In genomic region chr2:172413273-172413672, GRCm38 (mm10) we compare ENCODE assay signal across 15 mouse cellular contexts. TPM values are rescaled to one million over a fixed set of nuclear protein-coding genes. Genes with fewer than 3 reads are reported as not detected.
A peak's percentile ranks its signal among the peaks of the same experiment; 100 is the strongest.
DNase-seq lines count a peak whose midpoint lies in the region; ATAC-seq and TF ChIP-seq lines count a peak whose summit lies in the region.
"Had no signal": no experiment of that assay in that cellular context is flagged by ENCODE, and none has a peak within 500 bp of the region (broad histone marks: within the 10 kb centered on the region; RNA-seq: fewer than 3 reads in every experiment).

No protein-coding gene starts in this region.

- intact Hi-C loops in left cerebral cortex, postnatal 14 days (cut with DNase I): no loop called here

- no peak overlapping the region for H3K4me3 ChIP-seq in heart, embryonic 15.5 days
- no peak overlapping the region for H3K4me3 ChIP-seq in lung, embryonic 14.5 days (ENCODE audit: low read depth, low read length)
- H3K4me3 ChIP-seq in liver, postnatal 0 days (ENCODE audit: low read depth, low read length): no peak overlapping the region
- H3K4me3 ChIP-seq: embryonic facial prominence, embryonic 12.5 days had no signal

- peak; percentile 38; the same call in 1 of the 2 replicates for ATAC-seq in heart, embryonic 15.5 days (replicated peaks; ENCODE audit: insufficient number of reproducible peaks, insufficient read depth, low FRiP score, low read depth)
- ATAC-seq in lung, embryonic 14.5 days (ENCODE audit: insufficient read depth): peak; percentile 41
- peak; percentile 28; the same call in 1 of the 2 replicates for ATAC-seq in liver, postnatal 0 days
- ATAC-seq: CD4-positive, CD25-positive, alpha-beta regulatory T cell, adult 4 months; forebrain, embryonic 16.5 days had no signal

- H3K36me3 ChIP-seq in heart, embryonic 15.5 days: no peaks in the 10 kb centered on the region
- no peaks in the 10 kb centered on the region for H3K36me3 ChIP-seq in lung, embryonic 14.5 days (ENCODE audit: insufficient read depth)
- no peaks in the 10 kb centered on the region for H3K36me3 ChIP-seq in liver, postnatal 0 days (replicated peaks; ENCODE audit: insufficient read depth, low read length)
- H3K36me3 ChIP-seq: embryonic facial prominence, embryonic 12.5 days had no signal

- H3K4me1 ChIP-seq in heart, embryonic 15.5 days (replicated peaks): peaks cover 15% of the 10 kb centered on the region
- peaks cover 18% of the 10 kb centered on the region for H3K4me1 ChIP-seq in lung, embryonic 14.5 days (ENCODE audit: insufficient read depth)
- peaks cover 6% of the 10 kb centered on the region; the same call in 1 of the 2 replicates for H3K4me1 ChIP-seq in liver, postnatal 0 days (ENCODE audit: insufficient read depth)

- TF ChIP-seq EP300 in liver, postnatal 0 days (IDR thresholded peaks at IDR 0.05; ENCODE audit: low read depth): no peak

- TF ChIP-seq CTCF in lung, embryonic 14.5 days (IDR thresholded peaks at IDR 0.05; ENCODE audit: low read depth): no peak
- TF ChIP-seq CTCF in liver, postnatal 0 days (IDR thresholded peaks at IDR 0.05; ENCODE audit: low read depth): no peak

- H3K9ac ChIP-seq in heart, embryonic 15.5 days: no peak overlapping the region
- H3K9ac ChIP-seq in lung, embryonic 14.5 days: no peak overlapping the region
- H3K9ac ChIP-seq in liver, postnatal 0 days (replicated peaks): 0 out of 2 replicates have a peak overlapping the region, but pooled peaks have one; percentile 11
- H3K9ac ChIP-seq: embryonic facial prominence, embryonic 12.5 days had no signal

- 16% methylated on average over 4 of the region's 4 CpGs for WGBS in heart, embryonic 15.5 days
- WGBS in lung, embryonic 14.5 days: 8% methylated on average over 4 of the region's 4 CpGs
- 28% methylated on average over 4 of the region's 4 CpGs for WGBS in liver, postnatal 0 days (ENCODE audit: insufficient replicate concordance)

- H3K27me3 ChIP-seq in heart, embryonic 15.5 days: no peaks in the 10 kb centered on the region
- H3K27me3 ChIP-seq in lung, embryonic 14.5 days (ENCODE audit: insufficient read depth, low read length): no peaks in the 10 kb centered on the region
- H3K27me3 ChIP-seq in liver, postnatal 0 days (ENCODE audit: insufficient read depth, low read length): no peaks in the 10 kb centered on the region
- H3K27me3 ChIP-seq: embryonic facial prominence, embryonic 12.5 days had no signal

- H3K9me3 ChIP-seq in heart, embryonic 15.5 days (replicated peaks): no peaks in the 10 kb centered on the region
- H3K9me3 ChIP-seq in lung, embryonic 14.5 days (ENCODE audit: low read depth, low read length): no peaks in the 10 kb centered on the region
- H3K9me3 ChIP-seq in liver, postnatal 0 days (ENCODE audit: low read length): no peaks in the 10 kb centered on the region
- H3K9me3 ChIP-seq: embryonic facial prominence, embryonic 12.5 days had no signal

- peak overlapping the region; percentile 23; the same call in 1 of the 2 replicates for H3K27ac ChIP-seq in heart, embryonic 15.5 days
- peak overlapping the region; percentile 85 for H3K27ac ChIP-seq in lung, embryonic 14.5 days (ENCODE audit: low read depth)
- peak overlapping the region; percentile 11; the same call in 1 of the 2 replicates for H3K27ac ChIP-seq in liver, postnatal 0 days (ENCODE audit: low read depth)
- H3K27ac ChIP-seq: embryonic facial prominence, embryonic 12.5 days had no signal

- H3K4me2 ChIP-seq in heart, embryonic 15.5 days: no peak overlapping the region
- H3K4me2 ChIP-seq in lung, embryonic 14.5 days: 0 out of 2 replicates have a peak overlapping the region, but pooled peaks have one; percentile 3
- no peak overlapping the region for H3K4me2 ChIP-seq in liver, postnatal 0 days (ENCODE audit: low read depth, low read length)

- no peak for DNase-seq in heart, adult 18-20 months
- peak; percentile 77 for DNase-seq in lung, embryonic 14.5 days
- DNase-seq in lung, adult 18-20 months: no peak
- peak; percentile 51 for DNase-seq in embryo, embryonic 10 days (ENCODE audit: low spot score)
- no peak for DNase-seq in liver, postnatal 0 days
- DNase-seq in left cerebral cortex, postnatal 14 days (ENCODE audit: low spot score in 2 of 2): no peak
- no peak for DNase-seq in ovary, postnatal 36 days (ENCODE audit: low spot score)
- DNase-seq: spleen, adult 18-20 months had no signal

RNA-seq across cellular contexts. Expression of gene Cass4, which starts 19.7 kb away (rescaled TPM):
- 0.26 and 0.91 TPM in 2 replicates for polyA plus RNA-seq in heart, embryonic 15.5 days (2015; fragmentation: Nextera tagmentation; extraction: Ambion mirVana)
- under 1 TPM; 0.27 to 0.28 TPM for total RNA-seq in heart, adult 18-20 months (2021)
- 2.6 and 2.7 TPM in 2 replicates for polyA plus RNA-seq in lung, embryonic 14.5 days (2014; fragmentation: Nextera tagmentation; extraction: Ambion mirVana)
- 0.59 and 0.72 TPM in 2 replicates for polyA plus RNA-seq in liver, postnatal 0 days (2015; fragmentation: Nextera tagmentation; extraction: Ambion mirVana)
- total RNA-seq in left cerebral cortex, postnatal 14 days (2021): under 1 TPM; 0.53 to 0.85 TPM

RNA-seq across cellular contexts. Expression of gene Rtf2, which starts 27.1 kb away (rescaled TPM):
- 44.5 and 52.2 TPM in 2 replicates for polyA plus RNA-seq in heart, embryonic 15.5 days (2015; fragmentation: Nextera tagmentation; extraction: Ambion mirVana)
- total RNA-seq in heart, adult 18-20 months (2021): 10 to 100 TPM; 30.6 to 32.7 TPM
- 69.7 and 73.6 TPM in 2 replicates for polyA plus RNA-seq in lung, embryonic 14.5 days (2014; fragmentation: Nextera tagmentation; extraction: Ambion mirVana)
- polyA plus RNA-seq in liver, postnatal 0 days (2015; fragmentation: Nextera tagmentation; extraction: Ambion mirVana): 62.4 and 68.5 TPM in 2 replicates
- 10 to 100 TPM; 67.1 to 69.8 TPM for total RNA-seq in left cerebral cortex, postnatal 14 days (2021)

RNA-seq across cellular contexts. Expression of gene Cstf1, which starts 42.8 kb away (rescaled TPM):
- 24.2 and 29.8 TPM in 2 replicates for polyA plus RNA-seq in heart, embryonic 15.5 days (2015; fragmentation: Nextera tagmentation; extraction: Ambion mirVana)
- 10 to 100 TPM; 14.2 to 19.4 TPM for total RNA-seq in heart, adult 18-20 months (2021)
- polyA plus RNA-seq in lung, embryonic 14.5 days (2014; fragmentation: Nextera tagmentation; extraction: Ambion mirVana): 50.2 and 53.9 TPM in 2 replicates
- 16.2 and 17.1 TPM in 2 replicates for polyA plus RNA-seq in liver, postnatal 0 days (2015; fragmentation: Nextera tagmentation; extraction: Ambion mirVana)
- total RNA-seq in left cerebral cortex, postnatal 14 days (2021): 10 to 100 TPM; 22.5 to 25.4 TPM

RNA-seq across cellular contexts. Expression of gene Aurka, which starts 42.9 kb away (rescaled TPM):
- polyA plus RNA-seq in heart, embryonic 15.5 days (2015; fragmentation: Nextera tagmentation; extraction: Ambion mirVana): 76.8 and 82.2 TPM in 2 replicates
- total RNA-seq in heart, adult 18-20 months (2021): under 1 TPM; 0.55 to 0.93 TPM
- 161 and 165 TPM in 2 replicates for polyA plus RNA-seq in lung, embryonic 14.5 days (2014; fragmentation: Nextera tagmentation; extraction: Ambion mirVana)
- 41.4 and 45.4 TPM in 2 replicates for polyA plus RNA-seq in liver, postnatal 0 days (2015; fragmentation: Nextera tagmentation; extraction: Ambion mirVana)
- total RNA-seq in left cerebral cortex, postnatal 14 days (2021): 1 to 10 TPM; 1.8 to 2.1 TPM

RNA-seq across cellular contexts. Expression of gene Gcnt7, which starts 45.1 kb away (rescaled TPM):
- 0.71 and 0.79 TPM in 2 replicates for polyA plus RNA-seq in heart, embryonic 15.5 days (2015; fragmentation: Nextera tagmentation; extraction: Ambion mirVana)
- total RNA-seq in heart, adult 18-20 months (2021): not detected
- polyA plus RNA-seq in lung, embryonic 14.5 days (2014; fragmentation: Nextera tagmentation; extraction: Ambion mirVana): 1.2 and 1.5 TPM in 2 replicates
- polyA plus RNA-seq in liver, postnatal 0 days (2015; fragmentation: Nextera tagmentation; extraction: Ambion mirVana): 0.25 and 0.40 TPM in 2 replicates
- total RNA-seq in left cerebral cortex, postnatal 14 days (2021): not detected
- total RNA-seq: heart, postnatal 10 days; layer of hippocampus, adult 18-20 months; monocyte, adult 5-6 weeks had no signal

Comparison
In these comparisons a context has a peak if more than half of its experiments do, and no peak if none do; other contexts are left out.
1. DNase-seq: peak in lung, embryonic 14.5 days (single experiment) and embryo, embryonic 10 days (single experiment); none in heart, adult 18-20 months (0 of 2), lung, adult 18-20 months (0 of 2), liver, postnatal 0 days (single experiment), left cerebral cortex, postnatal 14 days (0 of 2) and ovary, postnatal 36 days (single experiment).
2. H3K27ac ChIP-seq: peak in every context shown above with its lines; median percentile 85 in lung, embryonic 14.5 days; 23 in heart, embryonic 15.5 days; 11 in liver, postnatal 0 days.
3. Peak in every context shown above with its lines, with median percentiles within 50 percentile points of each other: ATAC-seq.